Mouse (Mus musculus) liver, embryonic 18 days (tissue): ENCODE measurements around the gene Bloc1s5. TPM values are rescaled to one million over a fixed set of nuclear protein-coding genes. Genes with fewer than 3 reads are reported as not detected.

Experiments used
- polyA plus RNA-seq: library from polyadenylated mRNA; depleted of rRNA; stranded (reverse); fragments of >200 nt; gene quantifications from 2 replicates; pipeline ENCODE4 v1.2.3, GENCODE M21; 2012; rRNA removed

Gene Bloc1s5
- 3.7 and 4.0 TPM in 2 replicates for polyA plus RNA-seq

DNA sequence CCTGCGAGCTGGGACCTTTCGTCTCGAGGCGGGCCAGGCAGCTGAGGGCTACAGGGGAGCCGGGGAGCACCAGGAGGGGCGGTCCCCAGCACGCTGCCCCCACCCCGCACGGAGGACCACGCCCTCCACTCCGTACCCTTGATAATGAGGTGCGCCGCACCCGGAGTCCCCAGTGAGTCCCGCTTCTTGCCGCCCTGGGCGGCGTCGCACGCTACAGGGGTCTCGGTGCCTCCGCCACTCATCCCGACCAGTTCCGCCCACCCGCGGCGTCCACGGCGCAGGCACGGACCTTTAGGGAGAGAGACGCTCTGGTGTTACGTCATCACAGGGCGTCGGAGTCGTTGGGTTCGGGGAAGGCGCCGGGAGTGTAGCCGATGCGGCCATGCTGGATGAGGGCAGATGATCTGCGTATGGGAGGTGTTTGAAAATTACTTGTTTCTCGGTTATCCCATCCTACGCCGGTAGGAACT is at the start of gene Bloc1s5:
Bloc1s5 (minus strand) TSS at position 310 of the 470 bp plus-strand sequence.

DNA sequence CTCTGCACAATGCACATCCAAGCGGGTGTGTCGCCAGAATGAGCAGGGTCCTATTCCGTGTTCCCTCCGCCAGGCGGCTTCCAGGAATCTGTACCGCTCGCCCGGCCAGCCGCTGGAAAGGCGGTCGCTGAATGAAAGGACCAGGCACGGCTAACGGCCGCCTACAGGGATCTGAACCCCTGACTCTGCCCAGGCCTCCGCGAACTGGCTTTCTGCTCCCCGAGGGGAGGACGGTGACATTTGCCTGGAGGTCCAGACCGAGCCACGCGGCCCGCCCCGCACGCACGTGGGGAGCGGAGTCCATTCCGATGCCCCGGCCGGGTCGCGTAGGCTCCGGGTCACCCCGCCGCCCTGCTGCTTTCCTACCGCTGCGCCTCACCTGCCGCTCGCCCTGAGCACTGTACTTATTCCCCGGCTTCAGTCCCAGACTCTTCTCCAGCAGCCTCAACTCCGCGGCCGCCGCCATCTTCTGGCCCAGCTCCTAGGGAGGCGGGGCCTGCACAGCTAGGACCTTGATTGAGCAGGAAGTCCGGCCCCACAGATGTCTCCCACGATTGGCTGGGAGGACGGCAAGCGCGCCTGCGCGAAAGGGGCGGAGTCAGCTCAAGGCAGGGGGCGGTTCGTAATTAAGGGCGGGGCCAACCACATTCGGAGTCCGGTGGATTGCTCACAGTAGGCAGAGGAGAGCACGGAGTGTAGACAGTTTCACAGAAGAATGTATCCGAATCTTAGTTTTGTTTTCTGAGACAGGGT is 23.8 kb upstream of the Bloc1s5 start, which contains the start of gene Eef1e1:
Eef1e1 (minus strand) TSS at position 531 of the 753 bp plus-strand sequence.

Other genes starting within 250 kb of the Bloc1s5 start
- 66.0 and 72.2 TPM in 2 replicates for gene Txndc5, start 106.3 kb downstream of the Bloc1s5 start, polyA plus RNA-seq
- 12.9 and 13.7 TPM in 2 replicates for gene Eef1e1, start 23.9 kb upstream of the Bloc1s5 start, polyA plus RNA-seq